Mouse (Mus musculus) embryonic stem cell, embryonic (primary cell): ENCODE measurements around the gene Sacm1l.

Source experiments
- CTCF ChIA-PET, 4 experiments: fragments of 300-600 bp in 2 of 4; fragments of 350-600 bp in 2 of 4; sonication (Branson Sonifier 250); formaldehyde crosslinking; loops; one replicate each; lab custom pipeline; 2022; ENCODE audit warnings: inconsistent platforms in 2 of 4; lab: Charles Lee
- POLR2A ChIA-PET, 4 experiments: fragments of 300-600 bp in 2 of 4; fragments of 350-600 bp in 2 of 4; sonication (Branson Sonifier 250); formaldehyde crosslinking; loops; one replicate each; lab custom pipeline; 2022; ENCODE audit warnings: antibody characterized with exemption in 4 of 4, inconsistent platforms in 1 of 4; lab: Charles Lee

Gene Sacm1l

GRCm38 (mm10) chr9:123601529-123601928 is 72.0 kb downstream of the Sacm1l start:
- POLR2A ChIA-PET, result interaction anchor here in 1 of 4 experiments (1.1 kb wide), 1 partner anchor 72 kb away, joined by 3 read pairs; the partner anchor contains the start of gene Sacm1l
- CTCF ChIA-PET, result no interaction called here

DNA sequence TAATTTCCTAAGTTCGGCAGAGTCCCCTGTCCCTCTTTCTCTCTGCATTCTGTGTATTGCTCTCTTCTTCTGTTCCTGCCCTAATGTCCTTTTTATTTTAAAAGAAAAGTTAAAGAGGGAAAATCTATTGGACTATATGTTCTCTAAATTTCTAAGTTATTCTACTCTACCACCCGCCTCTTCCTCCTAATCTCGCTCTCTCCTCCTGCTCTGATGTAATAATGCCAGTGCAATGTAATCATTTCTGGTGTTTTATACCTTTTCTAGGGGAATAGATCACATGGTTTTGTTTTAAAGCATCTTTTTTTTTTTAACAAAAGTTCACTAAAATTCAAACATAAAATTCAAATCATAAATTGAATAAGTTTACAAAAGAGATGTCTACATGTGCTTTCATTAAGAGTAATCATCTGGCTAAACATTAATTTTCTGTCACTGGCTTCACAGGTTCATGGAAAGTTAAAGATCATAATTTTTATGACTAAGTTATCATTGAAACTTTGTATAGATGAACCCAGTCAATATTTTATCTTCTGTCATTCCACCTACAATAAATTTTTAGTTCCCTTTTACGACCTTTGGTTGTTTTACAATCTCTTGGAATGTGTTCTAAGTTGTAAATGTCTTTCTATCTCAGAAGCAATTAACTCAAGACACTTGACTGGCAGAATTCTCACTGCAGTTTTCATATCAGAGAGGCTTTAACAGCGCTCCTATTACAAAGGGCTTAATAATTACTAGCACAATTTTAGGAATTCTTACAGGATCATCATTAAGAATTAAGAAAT is 90.9 kb downstream of the Sacm1l start:
- ChIA-PET POLR2A (no interaction called here), CTCF (no interaction called here)

GRCm38 (mm10) chr9:123624741-123625140 is 95.2 kb downstream of the Sacm1l start:
- POLR2A ChIA-PET, result interaction anchor here in 1 of 4 experiments (0.6 kb wide), 1 partner anchor 857 kb away, joined by 5 read pairs; no protein-coding TSS in a partner anchor
- CTCF ChIA-PET, result no interaction called here

DNA sequence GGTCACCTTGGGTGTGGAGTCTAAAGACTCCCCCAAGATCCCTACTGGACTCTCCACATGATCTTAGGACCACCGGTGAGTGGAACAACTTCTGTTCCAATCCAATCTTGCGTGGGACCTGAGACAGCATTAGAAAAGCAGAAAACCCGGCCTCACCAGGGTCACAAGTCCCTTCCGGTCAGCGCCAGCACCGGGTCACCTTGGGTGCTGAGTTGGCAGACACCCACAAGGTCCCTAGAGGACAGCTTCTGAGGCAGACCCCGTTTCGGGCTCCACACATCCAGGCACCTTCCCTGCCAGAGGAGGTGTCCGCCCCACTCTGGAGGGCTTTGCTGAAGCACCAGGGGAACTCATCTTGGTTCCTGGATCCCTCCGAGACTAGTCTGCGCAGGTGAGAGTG is 96.3 kb downstream of the Sacm1l start:
- CTCF ChIA-PET, result interaction anchor here in 1 of 4 experiments (0.6 kb wide), 1 partner anchor 196 kb away, joined by 4 read pairs; no protein-coding TSS in a partner anchor
- POLR2A ChIA-PET, result no interaction called here

- POLR2A ChIA-PET, result no interaction called here
- CTCF ChIA-PET, result no interaction called here
Measured at GRCm38 (mm10) chr9:123631666-123632065, 102.1 kb downstream of the Sacm1l start.

DNA sequence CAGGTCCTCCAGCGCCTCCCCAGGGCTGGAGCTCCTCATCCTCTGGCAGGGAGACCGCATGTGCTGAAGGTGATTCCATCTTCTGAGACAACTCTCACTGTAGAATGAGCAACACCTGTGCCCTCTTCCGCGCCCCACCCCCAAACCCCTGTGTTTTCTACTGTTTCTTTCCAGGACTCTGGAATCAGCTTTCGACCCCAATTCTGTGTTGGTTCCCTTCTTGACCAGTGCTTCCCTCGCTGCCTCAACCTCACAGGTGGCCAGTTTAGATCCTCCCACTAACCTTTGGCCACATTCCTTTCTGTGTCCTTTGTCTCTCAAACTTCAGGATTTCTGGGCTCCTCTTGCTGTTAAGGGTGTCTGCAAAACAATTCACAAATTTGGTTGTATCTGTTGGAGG is 102.7 kb downstream of the Sacm1l start, which contains the start of gene Slc6a20b:
Slc6a20b (minus strand) TSS at position 285 of the 400 bp plus-strand sequence.
- CTCF ChIA-PET, result interaction anchor here in 1 of 4 experiments (0.7 kb wide), 1 partner anchor 9 kb away, joined by 3 read pairs; no protein-coding TSS in a partner anchor

GRCm38 (mm10) chr9:123632993-123633392 is 103.4 kb downstream of the Sacm1l start:
- ChIA-PET CTCF (no interaction called here), POLR2A (no interaction called here)

More for the DNA sequence above, 102.7 kb downstream of the Sacm1l start, which contains the start of gene Slc6a20b:
- POLR2A ChIA-PET, result no interaction called here

GRCm38 (mm10) chr9:123636771-123637170 is 107.2 kb downstream of the Sacm1l start:
- POLR2A ChIA-PET, result no interaction called here
- CTCF ChIA-PET, result no interaction called here

- ChIA-PET CTCF (interaction anchor here in 1 of 4 experiments (1.0 kb wide), 3 partner anchors 8 to 159 kb away, joined by 3 to 4 read pairs (median 3); no protein-coding TSS in a partner anchor), POLR2A (interaction anchor here in 1 of 4 experiments (1.3 kb wide), 1 partner anchor 108 kb away, joined by 3 read pairs; no protein-coding TSS in a partner anchor)
Measured at GRCm38 (mm10) chr9:123638231-123638630, 108.7 kb downstream of the Sacm1l start.

DNA sequence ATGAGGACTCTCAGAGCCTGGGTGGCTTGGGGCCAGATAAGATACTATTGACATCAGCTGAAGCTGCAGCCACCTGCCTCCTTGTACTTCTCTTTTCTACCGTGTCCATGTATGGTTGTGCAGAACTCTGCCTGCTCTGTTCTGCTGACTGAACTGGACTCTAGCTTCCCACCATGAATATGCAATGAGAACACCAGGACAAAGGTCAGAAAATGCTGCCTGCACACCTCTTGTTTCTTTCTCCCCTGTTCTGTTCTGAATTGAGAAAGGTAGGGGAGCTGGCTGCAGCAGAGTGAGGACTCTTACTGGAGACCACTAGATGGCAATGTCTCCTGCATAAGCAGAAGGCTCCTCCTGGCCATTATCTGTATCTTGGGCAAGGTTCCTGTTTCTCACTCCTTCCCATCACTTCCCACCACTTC is 109.1 kb downstream of the Sacm1l start:
- ChIA-PET CTCF (interaction anchor here in 1 of 4 experiments (1.0 kb wide), 3 partner anchors 9 to 158 kb away, joined by 3 to 4 read pairs (median 3); no protein-coding TSS in a partner anchor), POLR2A (interaction anchor here in 1 of 4 experiments (1.3 kb wide), 1 partner anchor 109 kb away, joined by 3 read pairs; no protein-coding TSS in a partner anchor)

GRCm38 (mm10) chr9:123640106-123640505 is 110.5 kb downstream of the Sacm1l start:
- ChIA-PET CTCF (no interaction called here), POLR2A (no interaction called here)
